ENCODE assay signal across 8 mouse cellular contexts in the genomic region with DNA sequence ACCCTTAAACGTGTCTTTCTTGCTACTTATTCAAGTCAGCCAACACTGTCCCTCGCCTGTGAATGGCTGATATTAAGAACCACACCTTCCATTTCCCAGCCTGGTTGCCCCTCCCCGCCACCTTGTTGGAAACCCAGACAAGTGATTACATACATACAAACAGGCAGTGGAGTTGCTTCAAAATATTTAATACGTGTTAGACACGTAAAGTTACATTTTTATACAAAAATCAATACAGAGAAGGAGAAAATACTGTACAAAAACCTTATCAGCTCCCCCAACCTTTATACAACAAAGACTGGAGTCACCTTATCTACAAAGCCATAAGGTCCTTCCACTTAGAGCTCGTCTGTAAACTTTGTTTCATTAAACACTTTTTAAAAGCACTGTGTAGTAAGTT. TPM values are rescaled to one million over a fixed set of nuclear protein-coding genes. Genes with fewer than 3 reads are reported as not detected.
DNase-seq lines count a peak whose midpoint lies in the region; ATAC-seq and TF ChIP-seq lines count a peak whose summit lies in the region.

No protein-coding gene starts in this region.

- no peak for TF ChIP-seq CTCF in brain, embryonic 14.5 days (IDR thresholded peaks at IDR 0.05; ENCODE audit: borderline replicate concordance, extremely low read depth, insufficient read depth, insufficient read length)

- peaks cover 43% of the 10 kb centered on the region for H3K4me1 ChIP-seq in heart, embryonic 12.5 days (replicated peaks)
- peaks cover 35% of the 10 kb centered on the region for H3K4me1 ChIP-seq in hindbrain, embryonic 14.5 days (replicated peaks; ENCODE audit: control insufficient read depth, insufficient read depth, low read length)
- H3K4me1 ChIP-seq in midbrain, embryonic 11.5 days (ENCODE audit: control insufficient read depth, insufficient read depth, low read length): peaks cover 16% of the 10 kb centered on the region

- TF ChIP-seq POLR2A in brain, embryonic 14.5 days (IDR thresholded peaks at IDR 0.05; ENCODE audit: borderline replicate concordance, extremely low read depth, insufficient read depth, insufficient read length, poor library complexity, severe bottlenecking): no peak

- intact Hi-C loops in heart, postnatal 25 days (cut with DNase I): loop anchor here (5.0 kb wide), 1 partner anchor 60 kb away; a partner anchor contains a TSS

- H3K27me3 ChIP-seq in heart, embryonic 12.5 days (replicated peaks): no peaks in the 10 kb centered on the region
- H3K27me3 ChIP-seq in hindbrain, embryonic 14.5 days (ENCODE audit: control insufficient read depth, insufficient read depth, low read length): no peaks in the 10 kb centered on the region
- no peaks in the 10 kb centered on the region; the same call in 1 of the 2 replicates for H3K27me3 ChIP-seq in midbrain, embryonic 11.5 days (ENCODE audit: control insufficient read depth, insufficient read depth, low read length)

- no peaks in the 10 kb centered on the region for H3K9me3 ChIP-seq in heart, embryonic 12.5 days (replicated peaks)
- no peaks in the 10 kb centered on the region for H3K9me3 ChIP-seq in hindbrain, embryonic 14.5 days (ENCODE audit: control insufficient read depth, low read length)
- H3K9me3 ChIP-seq in midbrain, embryonic 11.5 days (ENCODE audit: control insufficient read depth, low read length): no peaks in the 10 kb centered on the region

- peak overlapping the region; percentile 87 for H3K4me3 ChIP-seq in heart, embryonic 12.5 days
- H3K4me3 ChIP-seq in hindbrain, embryonic 14.5 days (replicated peaks; ENCODE audit: low read length): peak overlapping the region; percentile 87
- H3K4me3 ChIP-seq in midbrain, embryonic 11.5 days (ENCODE audit: low read depth, low read length): peak overlapping the region; percentile 100

- ATAC-seq in heart, embryonic 12.5 days (ENCODE audit: insufficient number of reproducible peaks, low FRiP score): no peak
- no peak for ATAC-seq in hindbrain, embryonic 14.5 days (ENCODE audit: low FRiP score)
- no peak for ATAC-seq in midbrain, embryonic 11.5 days (ENCODE audit: low FRiP score)

- peak overlapping the region; percentile 98 for H3K9ac ChIP-seq in heart, embryonic 12.5 days
- H3K9ac ChIP-seq in hindbrain, embryonic 14.5 days: peak overlapping the region; percentile 95
- peak overlapping the region; percentile 98 for H3K9ac ChIP-seq in midbrain, embryonic 11.5 days (ENCODE audit: low read length)

- peak overlapping the region; percentile 71 for H3K4me2 ChIP-seq in heart, embryonic 12.5 days
- peak overlapping the region; percentile 85 for H3K4me2 ChIP-seq in hindbrain, embryonic 14.5 days (replicated peaks)
- peak overlapping the region; percentile 91 for H3K4me2 ChIP-seq in midbrain, embryonic 11.5 days

- 11% methylated on average over 6 of the region's 6 CpGs for WGBS in heart, embryonic 12.5 days
- 29% methylated on average over 6 of the region's 6 CpGs for WGBS in hindbrain, embryonic 14.5 days
- WGBS in midbrain, embryonic 11.5 days: 37% methylated on average over 6 of the region's 6 CpGs

- H3K27ac ChIP-seq in heart, embryonic 12.5 days (ENCODE audit: poor library complexity, severe bottlenecking): peak overlapping the region; percentile 82; the same call in 1 of the 2 replicates
- 0 out of 2 replicates have a peak overlapping the region, but pooled peaks have one; percentile 83 for H3K27ac ChIP-seq in hindbrain, embryonic 14.5 days
- no peak overlapping the region for H3K27ac ChIP-seq in midbrain, embryonic 11.5 days (ENCODE audit: low read depth, low read length)

- no peaks in the 10 kb centered on the region for H3K36me3 ChIP-seq in heart, embryonic 12.5 days
- H3K36me3 ChIP-seq in hindbrain, embryonic 14.5 days (replicated peaks; ENCODE audit: control insufficient read depth, insufficient read depth): no peaks in the 10 kb centered on the region
- H3K36me3 ChIP-seq in midbrain, embryonic 11.5 days (ENCODE audit: control insufficient read depth, insufficient read depth, low read length): no peaks in the 10 kb centered on the region

- DNase-seq in heart, postnatal 25 days (ENCODE audit: low spot score): no peak
- DNase-seq in brain, embryonic 14.5 days (ENCODE audit: low read depth): peak; percentile 61
- no peak for DNase-seq in hindbrain, embryonic 14.5 days (ENCODE audit: low spot score)
- DNase-seq in midbrain, embryonic 11.5 days (ENCODE audit: low spot score, missing footprints): no peak
- DNase-seq in urinary bladder, postnatal 4 days (ENCODE audit: low spot score in 2 of 2): no peak
- DNase-seq in adrenal gland, postnatal 4 days (ENCODE audit: low spot score in 2 of 2): no peak
- no peak for DNase-seq in ovary, postnatal 14 days (ENCODE audit: low spot score)

RNA-seq across cellular contexts. Expression of a gene that starts 2.1 kb away (rescaled TPM):
- 8.9 and 10.9 TPM in 2 replicates for polyA plus RNA-seq in heart, embryonic 12.5 days (2016; fragmentation: Nextera tagmentation; extraction: Ambion mirVana)
- 10 to 100 TPM; 12.7 to 16.5 TPM for total RNA-seq in heart, postnatal 25 days (2021)
- polyA plus RNA-seq in brain, embryonic 14.5 days (2012; rRNA removed): 34.8 and 52.4 TPM in 2 replicates
- 10.5 and 13.0 TPM in 2 replicates for polyA plus RNA-seq in hindbrain, embryonic 14.5 days (2014; fragmentation: Nextera tagmentation; extraction: Ambion mirVana)
- 12.4 and 13.5 TPM in 2 replicates for polyA plus RNA-seq in midbrain, embryonic 11.5 days (2014; fragmentation: Nextera tagmentation; extraction: Ambion mirVana)
- 10 to 100 TPM; 12.8 to 14.4 TPM for total RNA-seq in adrenal gland, postnatal 4 days (2021)

RNA-seq across cellular contexts. Expression of a gene that starts 49.3 kb away (rescaled TPM):
- polyA plus RNA-seq in heart, embryonic 12.5 days (2016; fragmentation: Nextera tagmentation; extraction: Ambion mirVana): 3.9 and 4.2 TPM in 2 replicates
- total RNA-seq in heart, postnatal 25 days (2021): 1 to 10 TPM; 5.9 to 6.4 TPM
- polyA plus RNA-seq in brain, embryonic 14.5 days (2012; rRNA removed): 0.64 and 1.7 TPM in 2 replicates
- polyA plus RNA-seq in hindbrain, embryonic 14.5 days (2014; fragmentation: Nextera tagmentation; extraction: Ambion mirVana): 2.0 and 2.4 TPM in 2 replicates
- polyA plus RNA-seq in midbrain, embryonic 11.5 days (2014; fragmentation: Nextera tagmentation; extraction: Ambion mirVana): 0.41 and 0.49 TPM in 2 replicates
- total RNA-seq in adrenal gland, postnatal 4 days (2021): 10 to 100 TPM; 27.8 to 33.1 TPM
